Mouse (Mus musculus): ENCODE results near the gene A830005F24Rik. TPM values are rescaled to one million over a fixed set of nuclear protein-coding genes. Genes with fewer than 3 reads are reported as not detected.
A peak's percentile ranks its signal among the peaks of the same experiment; 100 is the strongest.
"Not testable (repeated sequence)": the region's sequence is repeated elsewhere in the genome, so short reads cannot be mapped to it uniquely, and the experiment has no call there.

A830005F24Rik gene
- polyA plus RNA-seq, 1 experiment from 2014 or later: 0.87 TPM

DNA sequence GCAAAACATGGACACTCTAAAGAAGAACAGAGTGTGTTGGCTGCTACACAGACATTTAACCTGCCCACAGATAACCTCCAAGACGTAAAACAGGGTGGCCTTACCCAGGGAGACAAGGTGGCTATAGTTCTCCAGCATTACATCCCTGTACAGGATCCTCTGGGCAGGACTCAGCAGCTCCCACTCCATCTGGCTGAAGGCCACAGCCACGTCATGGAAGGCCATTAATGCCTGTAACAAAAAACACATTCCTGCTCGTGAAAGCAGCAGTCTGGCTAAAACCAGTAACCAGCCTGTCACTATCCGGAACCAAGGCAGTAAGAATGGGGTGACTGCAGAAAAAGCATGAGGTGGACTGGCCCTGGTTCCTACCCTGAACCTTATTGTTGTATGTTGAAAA, 14.7 kb upstream of the A830005F24Rik start:
- H3K4me1 ChIP-seq (replicated peaks; ENCODE audit: control insufficient read depth, insufficient read depth, low read length): no peaks in the 10 kb centered on the region
- peak; percentile 57; the same call in 1 of the 2 replicates for ATAC-seq (ENCODE audit: low read depth)
- no peak overlapping the region for H3K4me3 ChIP-seq (ENCODE audit: low read length)
- H3K9ac ChIP-seq (ENCODE audit: low read length): no peak overlapping the region
- peaks cover 8% of the 10 kb centered on the region; the same call in 1 of the 2 replicates for H3K36me3 ChIP-seq (ENCODE audit: control insufficient read depth, insufficient read depth, low read length)
- H3K9me3 ChIP-seq (ENCODE audit: control insufficient read depth, low read length): no peaks in the 10 kb centered on the region
- H3K27me3 ChIP-seq (ENCODE audit: control insufficient read depth, insufficient read depth, low read depth, low read length): no peaks in the 10 kb centered on the region
- no peak overlapping the region for H3K27ac ChIP-seq (ENCODE audit: low read length)
- 55% methylated on average over 4 of the region's 4 CpGs for WGBS
- no peak overlapping the region for H3K4me2 ChIP-seq (ENCODE audit: low read depth, low read length)

DNA sequence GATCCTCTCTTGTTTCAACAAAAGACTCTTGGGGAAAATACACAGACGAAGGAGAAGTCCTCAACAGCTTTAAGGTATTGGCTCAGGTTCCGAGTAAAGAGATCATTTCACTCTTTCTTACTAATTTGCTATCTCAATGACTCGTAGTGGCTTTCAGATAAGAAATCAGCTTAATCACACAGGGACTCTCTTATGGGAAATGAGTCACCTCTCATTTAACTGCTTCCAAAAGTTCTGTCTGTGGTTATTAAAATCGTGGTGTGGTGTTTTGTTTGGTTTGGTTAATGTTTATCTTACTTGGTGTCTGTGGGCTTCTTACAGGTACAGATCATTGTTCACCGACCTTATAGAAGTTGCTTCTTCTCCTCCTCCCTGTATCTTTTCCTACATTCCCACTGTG, 10.9 kb upstream of the A830005F24Rik start:
- H3K9me3 ChIP-seq (ENCODE audit: control insufficient read depth, low read length): no peaks in the 10 kb centered on the region
- ATAC-seq (ENCODE audit: low read depth): no peak
- H3K27ac ChIP-seq (ENCODE audit: low read length): no peak overlapping the region
- no peaks in the 10 kb centered on the region for H3K27me3 ChIP-seq (ENCODE audit: control insufficient read depth, insufficient read depth, low read depth, low read length)
- H3K4me3 ChIP-seq (ENCODE audit: low read length): no peak overlapping the region
- no peak overlapping the region for H3K9ac ChIP-seq (ENCODE audit: low read length)
- WGBS: 57% methylated on average over 5 of the region's 5 CpGs
- H3K4me1 ChIP-seq (replicated peaks; ENCODE audit: control insufficient read depth, insufficient read depth, low read length): no peaks in the 10 kb centered on the region
- H3K36me3 ChIP-seq (ENCODE audit: control insufficient read depth, insufficient read depth, low read length): peaks cover 15% of the 10 kb centered on the region
- H3K4me2 ChIP-seq (ENCODE audit: low read depth, low read length): no peak overlapping the region

- Histone ChIP-seq H3K4me3 (ENCODE audit: low read length) (no peak overlapping the region), H3K36me3 (ENCODE audit: control insufficient read depth, insufficient read depth, low read length) (peaks cover 10% of the 10 kb centered on the region), H3K4me2 (ENCODE audit: low read depth, low read length) (no peak overlapping the region), H3K27ac (ENCODE audit: low read length) (no peak overlapping the region), H3K4me1 (replicated peaks; ENCODE audit: control insufficient read depth, insufficient read depth, low read length) (peaks cover 6% of the 10 kb centered on the region; the same call in 1 of the 2 replicates), H3K27me3 (ENCODE audit: control insufficient read depth, insufficient read depth, low read depth, low read length) (no peaks in the 10 kb centered on the region), H3K9me3 (ENCODE audit: control insufficient read depth, low read length) (no peaks in the 10 kb centered on the region), H3K9ac (ENCODE audit: low read length) (no peak overlapping the region)
- ATAC-seq (ENCODE audit: low read depth): no peak
- WGBS: 68% methylated on average over 9 of the region's 9 CpGs
Measured at GRCm38 (mm10) chr13:48508661-48509060, 4.7 kb upstream of the A830005F24Rik start.

GRCm38 (mm10) chr13:48515861-48516260, 2.5 kb downstream of the A830005F24Rik start:
- 71% methylated on average over 4 of the region's 4 CpGs for WGBS
- Histone ChIP-seq H3K4me2 (ENCODE audit: low read depth, low read length) (no peak overlapping the region), H3K4me3 (ENCODE audit: low read length) (no peak overlapping the region), H3K4me1 (replicated peaks; ENCODE audit: control insufficient read depth, insufficient read depth, low read length) (peaks cover 6% of the 10 kb centered on the region; the same call in 1 of the 2 replicates), H3K36me3 (ENCODE audit: control insufficient read depth, insufficient read depth, low read length) (no peaks in the 10 kb centered on the region), H3K27ac (ENCODE audit: low read length) (no peak overlapping the region), H3K27me3 (ENCODE audit: control insufficient read depth, insufficient read depth, low read depth, low read length) (no peaks in the 10 kb centered on the region), H3K9me3 (ENCODE audit: control insufficient read depth, low read length) (no peaks in the 10 kb centered on the region), H3K9ac (ENCODE audit: low read length) (no peak overlapping the region)
- ATAC-seq (ENCODE audit: low read depth): no peak

- H3K36me3 ChIP-seq (ENCODE audit: control insufficient read depth, insufficient read depth, low read length); H3K27me3 ChIP-seq (ENCODE audit: control insufficient read depth, insufficient read depth, low read depth, low read length); H3K4me2 ChIP-seq (ENCODE audit: low read depth, low read length); H3K4me1 ChIP-seq (replicated peaks; ENCODE audit: control insufficient read depth, insufficient read depth, low read length); H3K9me3 ChIP-seq (ENCODE audit: control insufficient read depth, low read length); ATAC-seq (ENCODE audit: low read depth); H3K9ac ChIP-seq (ENCODE audit: low read length); H3K27ac ChIP-seq (ENCODE audit: low read length); H3K4me3 ChIP-seq (ENCODE audit: low read length): not testable (repeated sequence)
Measured at GRCm38 (mm10) chr13:48519122-48519521, 5.8 kb downstream of the A830005F24Rik start.

DNA sequence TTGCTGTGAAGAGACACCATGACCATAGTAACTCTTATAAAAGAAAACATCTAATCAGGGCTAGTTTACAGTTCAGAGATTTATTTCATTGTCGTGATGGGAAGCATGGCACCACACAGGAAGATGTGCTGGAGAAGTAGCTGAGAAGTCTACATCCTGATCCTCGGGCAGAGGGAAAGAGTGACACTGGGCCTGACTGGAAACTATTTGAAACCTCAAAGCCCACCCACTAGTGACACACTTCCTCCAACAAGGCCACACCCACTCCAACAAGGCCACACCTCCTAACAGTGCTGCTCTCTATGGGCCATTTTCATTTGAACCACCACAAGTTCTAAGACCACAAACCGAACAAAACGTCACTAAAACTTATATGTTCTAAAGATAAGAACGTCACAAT, 12.4 kb downstream of the A830005F24Rik start:
- H3K4me3 ChIP-seq (ENCODE audit: low read length): no peak overlapping the region
- WGBS: 65% methylated on average over 5 of the region's 5 CpGs
- no peak overlapping the region for H3K27ac ChIP-seq (ENCODE audit: low read length)
- 0 out of 2 replicates have a peak, but pooled peaks cover 2% of the 10 kb centered on the region for H3K4me1 ChIP-seq (replicated peaks; ENCODE audit: control insufficient read depth, insufficient read depth, low read length)
- H3K27me3 ChIP-seq (ENCODE audit: control insufficient read depth, insufficient read depth, low read depth, low read length): no peaks in the 10 kb centered on the region
- no peak for ATAC-seq (ENCODE audit: low read depth)
- no peaks in the 10 kb centered on the region for H3K9me3 ChIP-seq (ENCODE audit: control insufficient read depth, low read length)
- H3K9ac ChIP-seq (ENCODE audit: low read length): no peak overlapping the region
- no peaks in the 10 kb centered on the region for H3K36me3 ChIP-seq (ENCODE audit: control insufficient read depth, insufficient read depth, low read length)
- no peak overlapping the region for H3K4me2 ChIP-seq (ENCODE audit: low read depth, low read length)

DNA sequence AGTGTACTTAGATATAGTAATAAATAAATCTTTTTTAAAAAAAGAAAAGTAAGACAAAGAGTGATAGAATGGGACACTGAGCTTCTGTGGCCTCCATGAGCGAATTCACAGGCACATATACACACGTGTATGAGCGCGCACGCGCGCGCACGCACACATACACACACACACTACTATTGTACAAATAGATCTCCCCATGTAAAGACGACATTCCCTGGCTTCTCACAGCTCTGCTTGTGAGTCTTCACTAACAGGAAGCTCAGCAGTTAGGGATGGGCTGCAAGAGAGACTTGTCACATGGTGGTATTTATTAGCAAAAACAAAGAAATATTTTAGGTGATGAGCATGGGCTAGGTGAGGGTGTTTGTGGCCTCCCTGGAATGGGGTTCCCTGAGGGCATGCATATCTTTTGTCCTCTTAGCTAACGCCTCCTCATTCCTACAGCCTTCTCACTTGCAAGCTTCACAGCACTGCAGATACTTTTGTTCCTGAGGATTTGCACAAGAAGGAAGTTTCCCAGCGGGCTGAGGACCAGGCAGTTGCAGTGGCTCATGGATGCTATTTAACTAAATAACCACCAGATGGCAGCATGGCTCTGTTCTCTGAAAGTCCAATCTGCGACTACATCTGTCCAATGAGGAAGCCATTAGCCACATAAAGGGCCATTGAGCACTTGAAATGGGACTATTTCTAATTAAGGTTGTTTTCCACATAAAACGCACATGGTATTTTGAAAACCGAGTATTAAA, 14.9 kb downstream of the A830005F24Rik start:
- Histone ChIP-seq H3K27ac (ENCODE audit: low read length) (no peak overlapping the region), H3K27me3 (ENCODE audit: control insufficient read depth, insufficient read depth, low read depth, low read length) (no peaks in the 10 kb centered on the region), H3K4me3 (ENCODE audit: low read length) (no peak overlapping the region), H3K9ac (ENCODE audit: low read length) (no peak overlapping the region), H3K36me3 (ENCODE audit: control insufficient read depth, insufficient read depth, low read length) (no peaks in the 10 kb centered on the region), H3K9me3 (ENCODE audit: control insufficient read depth, low read length) (no peaks in the 10 kb centered on the region), H3K4me2 (ENCODE audit: low read depth, low read length) (no peak overlapping the region), H3K4me1 (replicated peaks; ENCODE audit: control insufficient read depth, insufficient read depth, low read length) (0 out of 2 replicates have a peak, but pooled peaks cover 2% of the 10 kb centered on the region)
- ATAC-seq (ENCODE audit: low read depth): peak; percentile 61
- 53% methylated on average over 15 of the region's 15 CpGs for WGBS

GRCm38 (mm10) chr13:48529028-48529427, 15.7 kb downstream of the A830005F24Rik start:
- WGBS: 33% methylated on average over 2 of the region's 2 CpGs

GRCm38 (mm10) chr13:48530685-48531084, 17.3 kb downstream of the A830005F24Rik start:
- H3K4me2 ChIP-seq (ENCODE audit: low read depth, low read length): no peak overlapping the region
- H3K27me3 ChIP-seq (ENCODE audit: control insufficient read depth, insufficient read depth, low read depth, low read length): no peaks in the 10 kb centered on the region
- WGBS: 42% methylated on average over 2 of the region's 2 CpGs
- no peak overlapping the region for H3K9ac ChIP-seq (ENCODE audit: low read length)
- peaks cover under 1% of the 10 kb centered on the region; the same call in 1 of the 2 replicates for H3K36me3 ChIP-seq (ENCODE audit: control insufficient read depth, insufficient read depth, low read length)
- ATAC-seq (ENCODE audit: low read depth): peak; percentile 78
- H3K4me1 ChIP-seq (replicated peaks; ENCODE audit: control insufficient read depth, insufficient read depth, low read length): 0 out of 2 replicates have a peak, but pooled peaks cover 2% of the 10 kb centered on the region
- H3K4me3 ChIP-seq (ENCODE audit: low read length): no peak overlapping the region
- no peak overlapping the region for H3K27ac ChIP-seq (ENCODE audit: low read length)
- H3K9me3 ChIP-seq (ENCODE audit: control insufficient read depth, low read length): no peaks in the 10 kb centered on the region

More at GRCm38 (mm10) chr13:48529028-48529427, 15.7 kb downstream of the A830005F24Rik start:
- Histone ChIP-seq H3K4me1 (replicated peaks; ENCODE audit: control insufficient read depth, insufficient read depth, low read length) (0 out of 2 replicates have a peak, but pooled peaks cover 2% of the 10 kb centered on the region), H3K9me3 (ENCODE audit: control insufficient read depth, low read length) (no peaks in the 10 kb centered on the region), H3K27ac (ENCODE audit: low read length) (no peak overlapping the region), H3K4me3 (ENCODE audit: low read length) (no peak overlapping the region), H3K36me3 (ENCODE audit: control insufficient read depth, insufficient read depth, low read length) (no peaks in the 10 kb centered on the region), H3K4me2 (ENCODE audit: low read depth, low read length) (no peak overlapping the region), H3K9ac (ENCODE audit: low read length) (no peak overlapping the region), H3K27me3 (ENCODE audit: control insufficient read depth, insufficient read depth, low read depth, low read length) (no peaks in the 10 kb centered on the region)
- ATAC-seq (ENCODE audit: low read depth): no peak

Measured in lung, embryonic 16.5 days (tissue).